Mouse (Mus musculus): ENCODE measurements around the gene Mtcl1. TPM values are rescaled to one million over a fixed set of nuclear protein-coding genes. Genes with fewer than 3 reads are reported as not detected.
"Not testable (repeated sequence)": the region's sequence is repeated elsewhere in the genome, so short reads cannot be mapped to it uniquely, and the experiment has no call there.

Gene Mtcl1
- polyA plus RNA-seq, 1 experiment from 2014 or later: 1.7 TPM

GRCm38 (mm10) chr17:66439888-66440287 lies 9.7 kb downstream of the Mtcl1 start:
- H3K4me1 ChIP-seq (replicated peaks; ENCODE audit: control insufficient read depth, insufficient read depth, low read length): no peaks in the 10 kb centered on the region
- DNase-seq (ENCODE audit: low spot score) (no peak), ATAC-seq (replicated peaks; ENCODE audit: low FRiP score) (no peak)
- H3K4me3 ChIP-seq (ENCODE audit: low read depth, low read length): no peak overlapping the region
- H3K27ac ChIP-seq (ENCODE audit: low read depth, low read length): no peak overlapping the region
- 68% methylated on average over 8 of the region's 8 CpGs for WGBS
- no peak overlapping the region for H3K9ac ChIP-seq (ENCODE audit: low read depth, low read length)
- 0 out of 2 replicates have a peak, but pooled peaks cover 3% of the 10 kb centered on the region for H3K27me3 ChIP-seq (replicated peaks; ENCODE audit: control insufficient read depth, insufficient read depth, low read length)
- H3K36me3 ChIP-seq (ENCODE audit: control insufficient read depth, insufficient read depth, low read length): no peaks in the 10 kb centered on the region
- no peak overlapping the region for H3K4me2 ChIP-seq
- H3K9me3 ChIP-seq (ENCODE audit: control insufficient read depth, low read length): no peaks in the 10 kb centered on the region

DNA sequence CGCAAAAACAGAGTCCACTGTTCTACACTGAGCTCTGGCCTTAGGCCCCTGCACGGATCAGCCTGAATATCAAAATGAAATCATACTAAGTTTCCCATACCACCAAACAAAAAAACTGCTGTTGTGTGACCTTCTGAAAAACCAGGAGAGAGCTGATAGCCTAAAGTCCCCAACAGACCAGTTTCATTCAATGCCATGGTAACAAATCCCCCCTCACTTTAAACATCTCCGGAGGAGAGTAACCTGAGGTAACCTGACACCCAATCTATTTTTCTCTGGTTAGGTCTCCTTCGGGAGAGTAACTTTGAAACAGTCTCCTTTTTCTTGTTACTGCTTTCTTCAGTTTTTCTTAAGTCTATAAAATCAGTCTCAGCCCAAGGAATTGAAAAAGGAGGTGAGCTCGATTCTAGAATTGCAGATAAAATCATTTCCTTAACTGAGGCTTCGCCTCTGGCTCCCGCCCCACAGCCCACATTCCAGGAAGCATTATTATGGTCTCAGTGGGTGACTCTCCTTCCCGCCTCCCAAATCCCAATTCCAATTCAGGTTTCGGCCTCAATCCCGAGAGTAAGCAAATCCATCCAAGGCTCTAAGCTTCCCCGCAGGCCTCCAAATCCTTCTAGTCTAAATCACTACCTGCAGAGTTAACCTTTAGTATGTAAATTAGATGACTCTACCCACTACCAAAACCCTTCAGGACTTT lies 10.3 kb downstream of the Mtcl1 start:
- no peak overlapping the region for H3K4me2 ChIP-seq
- H3K9me3 ChIP-seq (ENCODE audit: control insufficient read depth, low read length): no peaks in the 10 kb centered on the region
- H3K27me3 ChIP-seq (replicated peaks; ENCODE audit: control insufficient read depth, insufficient read depth, low read length): 0 out of 2 replicates have a peak, but pooled peaks cover 2% of the 10 kb centered on the region
- DNase-seq (ENCODE audit: low spot score) (no peak), ATAC-seq (replicated peaks; ENCODE audit: low FRiP score) (no peak)
- H3K9ac ChIP-seq (ENCODE audit: low read depth, low read length): no peak overlapping the region
- H3K4me1 ChIP-seq (replicated peaks; ENCODE audit: control insufficient read depth, insufficient read depth, low read length): no peaks in the 10 kb centered on the region
- 34% methylated on average over 11 of the region's 11 CpGs for WGBS
- no peaks in the 10 kb centered on the region for H3K36me3 ChIP-seq (ENCODE audit: control insufficient read depth, insufficient read depth, low read length)
- no peak overlapping the region for H3K27ac ChIP-seq (ENCODE audit: low read depth, low read length)
- no peak overlapping the region for H3K4me3 ChIP-seq (ENCODE audit: low read depth, low read length)

DNA sequence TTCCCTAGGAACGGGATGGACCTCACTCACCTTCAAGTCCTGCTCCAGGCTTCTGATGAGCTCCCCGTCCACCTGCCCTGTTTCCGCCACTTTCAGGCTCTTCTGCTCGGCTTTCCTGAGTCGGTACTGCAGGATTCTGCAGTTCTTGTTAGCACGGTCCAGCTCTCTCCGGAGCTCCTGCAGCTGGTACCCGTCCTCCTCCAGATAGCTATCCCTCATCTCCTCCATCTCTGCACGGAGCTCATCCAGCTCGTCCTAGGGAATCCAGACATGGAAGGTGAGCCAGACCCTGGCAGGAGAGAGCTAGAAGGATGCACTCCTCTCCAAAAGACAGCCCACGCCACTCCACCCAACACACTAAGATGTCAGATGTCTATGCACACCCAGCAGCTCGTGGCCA lies 11.4 kb downstream of the Mtcl1 start:
- WGBS: 84% methylated on average over 12 of the region's 12 CpGs
- Histone ChIP-seq H3K4me3 (ENCODE audit: low read depth, low read length) (no peak overlapping the region), H3K9me3 (ENCODE audit: control insufficient read depth, low read length) (no peaks in the 10 kb centered on the region), H3K27ac (ENCODE audit: low read depth, low read length) (no peak overlapping the region), H3K4me2 (no peak overlapping the region), H3K4me1 (replicated peaks; ENCODE audit: control insufficient read depth, insufficient read depth, low read length) (no peaks in the 10 kb centered on the region), H3K36me3 (ENCODE audit: control insufficient read depth, insufficient read depth, low read length) (no peaks in the 10 kb centered on the region), H3K27me3 (replicated peaks; ENCODE audit: control insufficient read depth, insufficient read depth, low read length) (no peaks in the 10 kb centered on the region), H3K9ac (ENCODE audit: low read depth, low read length) (no peak overlapping the region)
- DNase-seq (ENCODE audit: low spot score) (no peak), ATAC-seq (replicated peaks; ENCODE audit: low FRiP score) (no peak)

- Histone ChIP-seq H3K36me3 (ENCODE audit: control insufficient read depth, insufficient read depth, low read length) (no peaks in the 10 kb centered on the region), H3K27me3 (replicated peaks; ENCODE audit: control insufficient read depth, insufficient read depth, low read length) (no peaks in the 10 kb centered on the region), H3K9ac (ENCODE audit: low read depth, low read length) (no peak overlapping the region), H3K27ac (ENCODE audit: low read depth, low read length) (no peak overlapping the region), H3K4me3 (ENCODE audit: low read depth, low read length) (no peak overlapping the region), H3K4me1 (replicated peaks; ENCODE audit: control insufficient read depth, insufficient read depth, low read length) (no peaks in the 10 kb centered on the region), H3K9me3 (ENCODE audit: control insufficient read depth, low read length) (no peaks in the 10 kb centered on the region), H3K4me2 (no peak overlapping the region)
- 76% methylated on average over 8 of the region's 8 CpGs for WGBS
- DNase-seq (ENCODE audit: low spot score) (no peak), ATAC-seq (replicated peaks; ENCODE audit: low FRiP score) (no peak)
These were observed 12.7 kb downstream of the Mtcl1 start for GRCm38 (mm10) chr17:66436811-66437210.

GRCm38 (mm10) chr17:66435982-66436381 lies 13.6 kb downstream of the Mtcl1 start:
- Histone ChIP-seq H3K4me1 (replicated peaks; ENCODE audit: control insufficient read depth, insufficient read depth, low read length) (no peaks in the 10 kb centered on the region), H3K9ac (ENCODE audit: low read depth, low read length) (no peak overlapping the region), H3K4me3 (ENCODE audit: low read depth, low read length) (no peak overlapping the region), H3K27me3 (replicated peaks; ENCODE audit: control insufficient read depth, insufficient read depth, low read length) (no peaks in the 10 kb centered on the region), H3K9me3 (ENCODE audit: control insufficient read depth, low read length) (no peaks in the 10 kb centered on the region), H3K27ac (ENCODE audit: low read depth, low read length) (no peak overlapping the region), H3K4me2 (no peak overlapping the region), H3K36me3 (ENCODE audit: control insufficient read depth, insufficient read depth, low read length) (no peaks in the 10 kb centered on the region)
- ATAC-seq (replicated peaks; ENCODE audit: low FRiP score) (no peak), DNase-seq (ENCODE audit: low spot score) (no peak)
- 91% methylated on average over 15 of the region's 15 CpGs for WGBS

- Histone ChIP-seq H3K9me3 (ENCODE audit: control insufficient read depth, low read length) (no peaks in the 10 kb centered on the region), H3K27me3 (replicated peaks; ENCODE audit: control insufficient read depth, insufficient read depth, low read length) (no peaks in the 10 kb centered on the region), H3K36me3 (ENCODE audit: control insufficient read depth, insufficient read depth, low read length) (no peaks in the 10 kb centered on the region), H3K4me2 (no peak overlapping the region), H3K9ac (ENCODE audit: low read depth, low read length) (no peak overlapping the region), H3K4me1 (replicated peaks; ENCODE audit: control insufficient read depth, insufficient read depth, low read length) (no peaks in the 10 kb centered on the region), H3K27ac (ENCODE audit: low read depth, low read length) (no peak overlapping the region), H3K4me3 (ENCODE audit: low read depth, low read length) (no peak overlapping the region)
- DNase-seq (ENCODE audit: low spot score): no peak
- WGBS: 91% methylated on average over 14 of the region's 14 CpGs
- no peak for ATAC-seq (replicated peaks; ENCODE audit: low FRiP score)
These were observed 14.5 kb downstream of the Mtcl1 start for GRCm38 (mm10) chr17:66435007-66435406.

DNA sequence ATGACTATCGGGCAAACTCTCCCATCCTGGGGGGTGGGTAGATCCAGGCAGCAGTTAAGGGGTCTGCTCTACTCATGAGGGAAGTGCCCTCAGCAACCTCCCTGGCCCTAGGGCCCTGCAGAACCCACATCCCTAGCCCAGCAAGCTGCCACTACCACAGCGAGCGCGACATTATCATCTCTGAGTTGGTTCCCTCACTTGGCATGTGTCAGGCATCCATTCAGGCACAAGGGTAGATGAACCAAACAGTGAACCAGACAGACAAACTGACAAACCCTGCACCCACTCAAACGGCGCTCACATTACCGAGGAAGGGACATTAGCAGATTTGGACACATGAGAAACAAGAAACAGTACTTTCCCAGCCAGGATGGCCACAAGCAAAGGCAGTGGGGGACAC lies 15.0 kb downstream of the Mtcl1 start:
- H3K9me3 ChIP-seq (ENCODE audit: control insufficient read depth, low read length): no peaks in the 10 kb centered on the region
- ATAC-seq (replicated peaks; ENCODE audit: low FRiP score) (no peak), DNase-seq (ENCODE audit: low spot score) (no peak)
- no peaks in the 10 kb centered on the region for H3K27me3 ChIP-seq (replicated peaks; ENCODE audit: control insufficient read depth, insufficient read depth, low read length)
- H3K36me3 ChIP-seq (ENCODE audit: control insufficient read depth, insufficient read depth, low read length): no peaks in the 10 kb centered on the region
- no peak overlapping the region for H3K4me2 ChIP-seq
- no peak overlapping the region for H3K9ac ChIP-seq (ENCODE audit: low read depth, low read length)
- H3K4me3 ChIP-seq (ENCODE audit: low read depth, low read length): no peak overlapping the region
- no peaks in the 10 kb centered on the region for H3K4me1 ChIP-seq (replicated peaks; ENCODE audit: control insufficient read depth, insufficient read depth, low read length)
- H3K27ac ChIP-seq (ENCODE audit: low read depth, low read length): no peak overlapping the region
- WGBS: 83% methylated on average over 7 of the region's 7 CpGs

- not testable (repeated sequence) for H3K4me1 ChIP-seq (replicated peaks; ENCODE audit: control insufficient read depth, insufficient read depth, low read length); H3K9me3 ChIP-seq (ENCODE audit: control insufficient read depth, low read length); DNase-seq (ENCODE audit: low spot score); H3K9ac ChIP-seq (ENCODE audit: low read depth, low read length); H3K4me2 ChIP-seq; H3K27me3 ChIP-seq (replicated peaks; ENCODE audit: control insufficient read depth, insufficient read depth, low read length); ATAC-seq (replicated peaks; ENCODE audit: low FRiP score); H3K27ac ChIP-seq (ENCODE audit: low read depth, low read length); H3K36me3 ChIP-seq (ENCODE audit: control insufficient read depth, insufficient read depth, low read length); H3K4me3 ChIP-seq (ENCODE audit: low read depth, low read length)
- WGBS: 84% methylated on average over 4 of the region's 4 CpGs
These were observed 24.9 kb downstream of the Mtcl1 start for GRCm38 (mm10) chr17:66424601-66425000.

GRCm38 (mm10) chr17:66419421-66419820 lies 30.1 kb downstream of the Mtcl1 start:
- Histone ChIP-seq H3K27me3 (replicated peaks; ENCODE audit: control insufficient read depth, insufficient read depth, low read length) (no peaks in the 10 kb centered on the region), H3K4me1 (replicated peaks; ENCODE audit: control insufficient read depth, insufficient read depth, low read length) (peaks cover 11% of the 10 kb centered on the region; the same call in 1 of the 2 replicates), H3K4me2 (no peak overlapping the region), H3K36me3 (ENCODE audit: control insufficient read depth, insufficient read depth, low read length) (no peaks in the 10 kb centered on the region), H3K9me3 (ENCODE audit: control insufficient read depth, low read length) (no peaks in the 10 kb centered on the region), H3K4me3 (ENCODE audit: low read depth, low read length) (no peak overlapping the region), H3K9ac (ENCODE audit: low read depth, low read length) (no peak overlapping the region), H3K27ac (ENCODE audit: low read depth, low read length) (no peak overlapping the region)
- DNase-seq (ENCODE audit: low spot score): no peak
- ATAC-seq (replicated peaks; ENCODE audit: low FRiP score): no peak
- 63% methylated on average over 8 of the region's 8 CpGs for WGBS
